Mouse (Mus musculus): ENCODE data around the gene Gm15294.

Gm15294 gene

DNA sequence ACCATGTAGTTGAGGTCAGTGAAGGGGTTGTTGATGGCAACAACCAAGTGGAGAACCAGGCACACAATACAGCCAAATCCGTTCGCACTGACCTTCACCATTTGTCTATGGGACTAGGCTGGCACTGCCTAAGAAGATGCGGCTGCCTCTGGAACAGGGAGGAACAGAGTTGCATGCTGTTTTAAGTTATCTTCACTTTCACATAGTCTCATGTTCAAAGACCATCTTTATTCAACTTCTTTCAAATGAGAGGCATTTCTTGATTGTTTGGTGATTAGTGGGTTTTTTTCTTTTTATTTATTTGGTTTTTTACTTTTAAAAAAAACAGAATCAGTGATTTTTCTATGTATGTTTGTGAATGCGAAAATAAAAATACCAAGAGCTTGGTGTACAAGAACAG, at the start of gene Gm15294:
Gene Gm15294, minus strand, starts transcription at position 101 of the 400 bp plus-strand sequence.
- DNase-seq (ENCODE audit: low spot score), result no peak

DNA sequence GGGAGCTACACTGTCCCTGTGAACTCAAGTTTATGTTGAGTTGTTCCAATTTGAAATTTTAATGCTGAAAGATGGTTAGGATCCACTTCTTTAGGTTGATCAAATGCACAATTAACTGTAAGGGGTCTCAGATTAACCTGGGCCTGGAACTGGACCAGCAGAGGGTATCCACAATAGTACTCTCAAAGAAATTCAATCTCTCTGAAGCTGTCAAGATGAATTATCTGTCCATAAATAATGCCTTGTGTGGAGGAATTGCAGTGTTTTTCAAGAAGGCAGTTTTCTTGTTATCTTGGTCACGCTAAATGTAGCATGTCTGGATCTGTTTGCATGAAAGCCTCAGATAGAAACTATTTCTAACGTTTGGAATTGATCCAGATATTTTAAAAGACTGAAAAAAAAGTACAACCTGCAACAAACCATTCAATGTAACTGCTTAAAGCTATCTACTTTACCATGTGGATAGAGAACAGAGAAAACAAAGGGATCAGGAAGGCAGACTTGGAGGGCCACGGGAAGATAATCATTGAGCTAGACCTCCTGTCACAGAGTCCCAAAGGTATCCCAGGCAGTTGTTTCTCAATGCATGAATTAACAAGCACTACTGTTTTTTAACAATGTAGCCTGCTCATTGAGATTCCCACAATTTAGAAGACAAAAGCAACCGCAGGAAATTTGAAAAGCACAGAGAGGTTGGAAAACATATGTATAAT, 9.5 kb upstream of the Gm15294 start:
- no peak for DNase-seq (ENCODE audit: low spot score)

DNA sequence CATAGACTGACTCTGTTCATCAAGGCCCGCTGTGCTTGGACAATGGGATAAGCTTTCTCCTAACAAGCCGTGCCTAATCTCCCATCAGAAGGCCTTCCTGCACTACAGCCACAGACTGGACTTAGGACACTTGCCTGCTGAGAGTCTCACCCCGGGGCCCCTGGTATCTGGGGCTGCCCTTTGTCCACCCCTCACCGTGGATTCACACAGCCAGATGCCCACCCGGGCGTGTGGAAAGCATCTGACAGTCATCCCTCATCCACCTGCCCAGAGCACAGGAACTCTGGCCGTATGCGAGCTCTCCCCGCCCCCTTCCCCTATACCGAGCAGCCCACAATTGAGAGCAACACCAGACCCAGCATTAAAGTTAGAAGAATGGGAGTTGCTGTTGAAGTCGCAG, 1.0 kb downstream of the Gm15294 start:
- DNase-seq (ENCODE audit: low spot score), result no peak

DNA sequence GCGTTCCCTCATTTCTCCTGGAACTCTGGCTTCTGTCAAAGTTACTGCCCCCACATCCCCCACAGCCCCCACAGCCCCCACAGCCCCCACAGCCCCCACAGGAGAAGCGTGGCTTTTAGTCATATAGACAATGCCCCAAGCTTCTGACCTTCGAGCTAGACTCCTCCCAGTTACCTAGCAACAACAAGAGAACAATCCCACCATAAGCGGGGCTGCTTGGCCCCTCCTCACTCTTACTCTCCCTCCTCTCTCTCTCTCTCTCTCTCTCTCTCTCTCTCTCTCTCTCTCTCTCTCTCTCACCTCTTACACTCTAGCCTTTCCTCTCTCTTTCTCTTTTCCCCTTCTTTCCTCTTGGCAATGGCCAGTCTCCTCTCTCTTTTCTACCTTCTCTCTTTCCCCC, 1.4 kb downstream of the Gm15294 start:
- no peak for DNase-seq (ENCODE audit: low spot score)

DNA sequence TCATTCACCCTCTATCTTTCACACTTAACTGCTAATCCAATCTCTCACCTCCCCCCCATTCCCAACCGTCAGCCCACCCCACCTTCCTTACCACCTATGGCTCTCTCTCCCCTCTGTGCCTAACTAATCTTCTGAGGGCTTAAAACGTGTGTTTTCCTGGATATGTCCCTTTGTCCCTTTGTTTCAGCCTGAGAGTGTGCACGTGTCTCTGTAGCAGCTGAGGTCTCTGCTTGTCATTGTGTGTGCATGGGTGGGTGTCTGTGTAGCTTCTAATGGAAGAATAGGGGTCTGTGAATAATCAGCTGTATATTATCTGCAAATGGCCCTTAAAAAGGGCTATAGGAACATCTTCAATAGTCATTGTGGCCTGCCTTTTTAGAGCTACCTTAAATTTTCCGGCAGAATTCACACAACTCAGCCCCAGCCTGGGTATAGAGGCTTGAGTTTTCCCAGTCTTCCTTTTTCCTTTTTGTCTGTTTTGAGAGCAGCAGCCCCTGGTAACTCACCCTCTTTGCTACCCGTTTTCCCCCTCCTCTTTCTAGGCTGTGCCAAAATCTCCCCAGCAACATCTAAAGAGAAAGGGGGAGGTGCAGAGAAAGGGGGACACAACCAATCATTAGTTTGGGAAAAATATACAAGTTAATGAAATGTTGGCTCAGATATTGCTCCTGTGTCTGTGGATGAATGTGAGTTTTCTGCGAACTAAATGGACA, 19.2 kb downstream of the Gm15294 start:
- DNase-seq (ENCODE audit: low spot score), result no peak
